ENCODE assay signal across 31 mouse cellular contexts in the genomic region with DNA sequence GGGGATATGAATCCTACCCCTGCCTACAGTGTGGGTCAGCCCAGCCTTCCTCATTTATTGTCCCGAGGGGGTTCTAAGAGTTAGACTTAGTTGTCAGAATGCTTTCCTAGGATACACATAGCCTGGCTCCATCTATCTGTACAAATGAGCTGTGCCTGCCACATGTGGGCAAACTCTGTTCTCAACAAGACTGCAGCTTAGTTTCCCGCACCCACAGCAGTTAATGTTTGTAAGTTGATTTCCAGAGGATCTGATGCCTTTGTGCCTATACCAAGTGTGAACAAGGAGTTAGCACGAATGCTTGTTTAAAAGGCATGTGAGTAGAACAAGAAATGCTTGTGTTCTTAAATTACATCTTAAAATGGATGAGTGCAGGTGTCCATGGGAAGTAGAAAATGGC. TPM values are rescaled to one million over a fixed set of nuclear protein-coding genes. Genes with fewer than 3 reads are reported as not detected.
DNase-seq lines count a peak whose midpoint lies in the region; ATAC-seq and TF ChIP-seq lines count a peak whose summit lies in the region.
"Had no signal": no experiment of that assay in that cellular context is flagged by ENCODE, and none has a peak within 500 bp of the region (broad histone marks: within the 10 kb centered on the region; RNA-seq: fewer than 3 reads in every experiment).

No protein-coding gene starts in this region.

- WGBS in stomach, embryonic 14.5 days, result 89% methylated on average over 3 of the region's 3 CpGs
- 80% methylated on average over 3 of the region's 3 CpGs for WGBS in stomach, postnatal 0 days

- H3K4me2 ChIP-seq in stomach, embryonic 14.5 days (replicated peaks; ENCODE audit: low read depth, low read length), result no peak overlapping the region
- no peak overlapping the region for H3K4me2 ChIP-seq in stomach, postnatal 0 days (replicated peaks; ENCODE audit: low read depth)
- H3K4me2 ChIP-seq in CH12.LX (ENCODE audit: insufficient read depth, low read depth, poor library complexity, severe bottlenecking), result no peak overlapping the region
- H3K4me2 ChIP-seq: embryonic facial prominence, embryonic 13.5 days; forebrain, embryonic 12.5 days; forebrain, embryonic 15.5 days; heart, embryonic 12.5 days; heart, embryonic 15.5 days; hindbrain, embryonic 13.5 days had no signal

- H3K9ac ChIP-seq in stomach, embryonic 14.5 days (replicated peaks; ENCODE audit: low read depth, low read length), result no peak overlapping the region
- no peak overlapping the region for H3K9ac ChIP-seq in stomach, postnatal 0 days (ENCODE audit: low read length)
- H3K9ac ChIP-seq in CH12.LX (ENCODE audit: insufficient read depth, low read depth), result no peak overlapping the region
- H3K9ac ChIP-seq: embryonic facial prominence, embryonic 13.5 days; forebrain, embryonic 12.5 days; forebrain, embryonic 15.5 days; heart, embryonic 12.5 days; heart, embryonic 15.5 days; hindbrain, embryonic 13.5 days had no signal

- no peak for TF ChIP-seq POLR2A in CH12.LX (IDR thresholded peaks at IDR 0.05; ENCODE audit: low read depth, low read length)

- in situ Hi-C loops in CH12.LX (cut with MboI; ENCODE audit: low pct_ligation_motif_present, low pct_unique_long_range_greater_than_20kb, low sequenced_read_pairs), result no loop called here

- no peak for TF ChIP-seq CTCF in stomach, postnatal 0 days (IDR thresholded peaks at IDR 0.05; ENCODE audit: low read depth)
- TF ChIP-seq CTCF in CH12.LX (conservative IDR thresholded peaks at IDR 0.05 in 1 of 2, IDR thresholded peaks at IDR 0.05 in 1 of 2; ENCODE audit: low read depth in 2 of 2, low read length in 2 of 2), result no peak

- ATAC-seq in stomach, embryonic 14.5 days (ENCODE audit: insufficient number of reproducible peaks, insufficient read depth, low FRiP score, low read depth), result no peak
- ATAC-seq in stomach, postnatal 0 days (ENCODE audit: low FRiP score, low TSS enrichment), result no peak
- no peak for ATAC-seq in megakaryocyte-erythroid progenitor cell, adult 5-6 weeks (replicated peaks; ENCODE audit: low FRiP score, low TSS enrichment, poor library complexity, severe bottlenecking)
- ATAC-seq: forebrain, embryonic 15.5 days; hindbrain, embryonic 16.5 days; inflammation-experienced regulatory T-cells, adult 6 months; intestine, embryonic 16.5 days; Patski had no signal

- H3K79me2 ChIP-seq in CH12.LX (replicated peaks; ENCODE audit: control insufficient read depth, extremely low read depth, insufficient read depth, poor library complexity, severe bottlenecking), result peaks cover 34% of the 10 kb centered on the region

- no peak for TF ChIP-seq EP300 in stomach, postnatal 0 days (optimal IDR thresholded peaks at IDR 0.05)
- no peak for TF ChIP-seq EP300 in CH12.LX (IDR thresholded peaks at IDR 0.05; ENCODE audit: low read length)

- H3K36me3 ChIP-seq in stomach, embryonic 14.5 days (ENCODE audit: control insufficient read depth, insufficient read depth, low read length), result peaks cover 81% of the 10 kb centered on the region
- peaks cover 26% of the 10 kb centered on the region for H3K36me3 ChIP-seq in stomach, postnatal 0 days (ENCODE audit: control insufficient read depth, insufficient read depth, low read length)
- H3K36me3 ChIP-seq in CH12.LX (replicated peaks in 1 of 2; ENCODE audit: control insufficient read depth in 1 of 2, insufficient read depth in 1 of 2, low read length in 1 of 2), result peaks cover 76 to 82% of the 10 kb centered on the region in 2 experiments

- no peak overlapping the region for H3K4me3 ChIP-seq in stomach, embryonic 14.5 days (ENCODE audit: low read depth, low read length)
- no peak overlapping the region for H3K4me3 ChIP-seq in stomach, postnatal 0 days (ENCODE audit: low read depth, low read length)
- H3K4me3 ChIP-seq in CH12.LX (replicated peaks in 1 of 3; ENCODE audit: low read depth in 2 of 3, low read length in 2 of 3, poor library complexity in 1 of 3), result no peak overlapping the region
- H3K4me3 ChIP-seq: embryonic facial prominence, embryonic 10.5 days; embryonic facial prominence, embryonic 13.5 days; erythroblast, embryonic 14.5 days; forebrain, embryonic 12.5 days; forebrain, embryonic 15.5 days; heart, embryonic 12.5 days; heart, embryonic 15.5 days; hindbrain, embryonic 10.5 days; hindbrain, embryonic 13.5 days had no signal

- dilution Hi-C loops in CH12.LX (cut with MboI; ENCODE audit: extremely low pct_ligation_motif_present, extremely low pct_unique_long_range_greater_than_20kb, low sequenced_read_pairs), result no loop called here

- 0 out of 2 replicates have a peak overlapping the region, but pooled peaks have one; percentile 15 for H3K27ac ChIP-seq in stomach, embryonic 14.5 days (ENCODE audit: low read length)
- no peak overlapping the region for H3K27ac ChIP-seq in stomach, postnatal 0 days (replicated peaks)
- no peak overlapping the region for H3K27ac ChIP-seq in CH12.LX (ENCODE audit: insufficient read depth, low read depth)
- H3K27ac ChIP-seq: embryonic facial prominence, embryonic 10.5 days; embryonic facial prominence, embryonic 13.5 days; forebrain, embryonic 12.5 days; forebrain, embryonic 15.5 days; heart, embryonic 15.5 days; hindbrain, embryonic 10.5 days; hindbrain, embryonic 13.5 days had no signal

- DNase-seq in stomach, postnatal 0 days (ENCODE audit: low spot score), result no peak
- no peak for DNase-seq in CH12.LX (ENCODE audit: extremely low read depth)
- DNase-seq in ZHBTc4 (ENCODE audit: low read depth, low spot score), result peak; percentile 35
- no peak for DNase-seq in adrenal gland, postnatal 36 days
- DNase-seq in urinary bladder, postnatal 25 days (ENCODE audit: low spot score), result no peak
- DNase-seq: adrenal gland, adult 2 months; adrenal gland, postnatal 14 days; cerebellum, adult 11-12 months; cerebellum, adult 8-10 months; cerebellum, postnatal 10 days; cerebellum, postnatal 36 days; embryo, embryonic 11 days; gastrocnemius, postnatal 10 days; gastrocnemius, postnatal 36 days; heart, postnatal 10 days; heart, postnatal 36 days had no signal

- 0 out of 2 replicates have a peak, but pooled peaks cover 2% of the 10 kb centered on the region for H3K4me1 ChIP-seq in stomach, embryonic 14.5 days (ENCODE audit: control insufficient read depth, insufficient read depth, low read length)
- H3K4me1 ChIP-seq in stomach, postnatal 0 days (replicated peaks; ENCODE audit: control insufficient read depth, insufficient read depth), result no peaks in the 10 kb centered on the region
- H3K4me1 ChIP-seq in CH12.LX (ENCODE audit: control insufficient read depth in 1 of 2, insufficient read depth in 2 of 2), result peaks cover 2 to 17% of the 10 kb centered on the region in 2 experiments; a peak in 3 of 4 replicates
- H3K4me1 ChIP-seq: embryonic facial prominence, embryonic 10.5 days; hindbrain, embryonic 10.5 days had no signal

- no peaks in the 10 kb centered on the region for H3K9me3 ChIP-seq in stomach, embryonic 14.5 days (ENCODE audit: control insufficient read depth, low read depth, low read length)
- no peaks in the 10 kb centered on the region for H3K9me3 ChIP-seq in stomach, postnatal 0 days (ENCODE audit: control insufficient read depth, low read length)
- H3K9me3 ChIP-seq in CH12.LX (replicated peaks; ENCODE audit: low read length), result no peaks in the 10 kb centered on the region
- H3K9me3 ChIP-seq: embryonic facial prominence, embryonic 10.5 days; embryonic facial prominence, embryonic 13.5 days; forebrain, embryonic 12.5 days; forebrain, embryonic 15.5 days; heart, embryonic 15.5 days; hindbrain, embryonic 10.5 days; hindbrain, embryonic 13.5 days had no signal

- no peak for TF ChIP-seq RAD21 in CH12.LX (IDR thresholded peaks at IDR 0.05; ENCODE audit: low read depth, low read length)

- H3K27me3 ChIP-seq in stomach, embryonic 14.5 days (ENCODE audit: control insufficient read depth, insufficient read depth, low read length), result no peaks in the 10 kb centered on the region
- H3K27me3 ChIP-seq in stomach, postnatal 0 days (ENCODE audit: control insufficient read depth, insufficient read depth, low read length), result no peaks in the 10 kb centered on the region
- H3K27me3 ChIP-seq in CH12.LX (replicated peaks), result no peaks in the 10 kb centered on the region
- H3K27me3 ChIP-seq: embryonic facial prominence, embryonic 13.5 days; forebrain, embryonic 12.5 days; forebrain, embryonic 15.5 days; heart, embryonic 12.5 days; heart, embryonic 15.5 days; hindbrain, embryonic 13.5 days; Patski had no signal

TF ChIP-seq in CH12.LX, 34 proteins besides CTCF, POLR2A, EP300 and RAD21:
- TF ChIP-seq PAX5 (IDR thresholded peaks at IDR 0.05; ENCODE audit: low read length), result no peak
- TF ChIP-seq POLR2AphosphoS2 (IDR thresholded peaks at IDR 0.05; ENCODE audit: low read depth, low read length), result peak; percentile 68; the same call in 1 of the 2 replicates

RNA-seq across cellular contexts. Expression of gene Srsf3, which starts 11.2 kb away (rescaled TPM):
- 593 and 674 TPM in 2 replicates for polyA plus RNA-seq in stomach, embryonic 14.5 days (2014; fragmentation: Nextera tagmentation; extraction: Ambion mirVana)
- 279 and 305 TPM in 2 replicates for polyA plus RNA-seq in stomach, postnatal 0 days (2015; fragmentation: Nextera tagmentation; extraction: Ambion mirVana)
- 171 and 266 TPM in 2 replicates for total RNA-seq in CH12.LX (2012; rRNA removed)
- 380 and 479 TPM in 2 replicates for total RNA-seq in CH12.LX (2014; rRNA removed)
- polyA plus RNA-seq in CH12.LX (2012; ENCODE audit: insufficient read length, low read depth), result 687 and 712 TPM in 2 replicates
- 501 and 513 TPM in 2 replicates for total RNA-seq in megakaryocyte-erythroid progenitor cell, adult 5-6 weeks (2014; fragmentation: Nextera tagmentation)
- 747 and 1,154 TPM in 2 replicates for total RNA-seq in megakaryocyte-erythroid progenitor cell, adult 5-6 weeks (2017)
- 100 to 1,000 TPM; 147 to 148 TPM for total RNA-seq in adrenal gland, postnatal 36 days (2021)

RNA-seq across cellular contexts. Expression of gene Stk38, which starts 35.8 kb away (rescaled TPM):
- 110 and 121 TPM in 2 replicates for polyA plus RNA-seq in stomach, embryonic 14.5 days (2014; fragmentation: Nextera tagmentation; extraction: Ambion mirVana)
- polyA plus RNA-seq in stomach, postnatal 0 days (2015; fragmentation: Nextera tagmentation; extraction: Ambion mirVana), result 64.8 and 68.7 TPM in 2 replicates
- total RNA-seq in CH12.LX (2012; rRNA removed), result 25.9 and 29.0 TPM in 2 replicates
- total RNA-seq in CH12.LX (2014; rRNA removed), result 56.0 and 56.4 TPM in 2 replicates
- polyA plus RNA-seq in CH12.LX (2012; ENCODE audit: insufficient read length, low read depth), result 50.9 and 56.0 TPM in 2 replicates
- total RNA-seq in megakaryocyte-erythroid progenitor cell, adult 5-6 weeks (2014; fragmentation: Nextera tagmentation), result 123 TPM in 2 replicates
- 79.5 and 95.0 TPM in 2 replicates for total RNA-seq in megakaryocyte-erythroid progenitor cell, adult 5-6 weeks (2017)
- total RNA-seq in adrenal gland, postnatal 36 days (2021), result 10 to 100 TPM; 53.4 to 55.9 TPM

RNA-seq across cellular contexts. Expression of gene Cdkn1a, which starts 47.2 kb away (rescaled TPM):
- 62.0 and 62.6 TPM in 2 replicates for polyA plus RNA-seq in stomach, embryonic 14.5 days (2014; fragmentation: Nextera tagmentation; extraction: Ambion mirVana)
- 484 and 502 TPM in 2 replicates for polyA plus RNA-seq in stomach, postnatal 0 days (2015; fragmentation: Nextera tagmentation; extraction: Ambion mirVana)
- total RNA-seq in CH12.LX (2012; rRNA removed) (25.3 and 37.5 TPM in 2 replicates), CH12.LX (2014; rRNA removed) (9.1 and 10.6 TPM in 2 replicates)
- 55.0 and 59.1 TPM in 2 replicates for polyA plus RNA-seq in CH12.LX (2012; ENCODE audit: insufficient read length, low read depth)
- total RNA-seq in megakaryocyte-erythroid progenitor cell, adult 5-6 weeks (2014; fragmentation: Nextera tagmentation), result 2.1 and 6.5 TPM in 2 replicates
- total RNA-seq in megakaryocyte-erythroid progenitor cell, adult 5-6 weeks (2017), result 0.95 and 3.5 TPM in 2 replicates
- 10 to 100 TPM; 22.1 to 78.4 TPM for total RNA-seq in adrenal gland, postnatal 36 days (2021)
